Mouse (Mus musculus) brain, embryonic 14.5 days (tissue): Measurements from ENCODE around the gene Grip1. TPM values are rescaled to one million over a fixed set of nuclear protein-coding genes. Genes with fewer than 3 reads are reported as not detected.

ENCODE experiments used
- DNase-seq: peaks from one replicate; pipeline ENCODE4 v3.0.0-alpha.2; 2011; ENCODE audit warnings: low read depth
- CTCF ChIP-seq: fragments of 200-500 bp; IDR thresholded peaks from 2 replicates; pipeline ENCODE4 v1.5.1; 2012; ENCODE audit warnings: inconsistent platforms, mild to moderate bottlenecking, moderate library complexity, borderline replicate concordance; ENCODE audit not compliant: insufficient read depth, insufficient read length; ENCODE audit errors: extremely low read depth
- POLR2A ChIP-seq: fragments of 200-500 bp; IDR thresholded peaks from 2 replicates; pipeline ENCODE4 v1.6.1; 2012; ENCODE audit warnings: mild to moderate bottlenecking, inconsistent platforms, borderline replicate concordance; ENCODE audit not compliant: poor library complexity, insufficient read depth, insufficient read length, severe bottlenecking; ENCODE audit errors: extremely low read depth
- polyA plus RNA-seq: library from polyadenylated mRNA; depleted of rRNA; stranded (reverse); fragments of >200 nt; gene quantifications from 2 replicates; pipeline ENCODE4 v1.2.3, GENCODE M21; 2012

Grip1 gene
- polyA plus RNA-seq, 1 experiment, result 20.2 TPM

- no peak for DNase-seq
- no peak for TF ChIP-seq POLR2A
- TF ChIP-seq CTCF, result no peak
Measured at GRCm38 (mm10) chr10:119463345-119463744, 9.7 kb downstream of the Grip1 start.

- no peak for TF ChIP-seq CTCF
- TF ChIP-seq POLR2A, result no peak
- no peak for DNase-seq
Measured at GRCm38 (mm10) chr10:119463793-119464192, 10.2 kb downstream of the Grip1 start.

- DNase-seq, result no peak
- TF ChIP-seq POLR2A (no peak), CTCF (no peak)
Measured at GRCm38 (mm10) chr10:119467976-119468375, 14.3 kb downstream of the Grip1 start.

GRCm38 (mm10) chr10:119470096-119470495 lies 16.5 kb downstream of the Grip1 start:
- no peak for TF ChIP-seq CTCF
- TF ChIP-seq POLR2A, result no peak
- DNase-seq, result no peak

GRCm38 (mm10) chr10:119475166-119475565 lies 21.5 kb downstream of the Grip1 start:
- no peak for TF ChIP-seq POLR2A
- no peak for TF ChIP-seq CTCF
- no peak for DNase-seq

GRCm38 (mm10) chr10:119477661-119478060 lies 24.0 kb downstream of the Grip1 start:
- no peak for TF ChIP-seq CTCF
- no peak for TF ChIP-seq POLR2A
- no peak for DNase-seq

- DNase-seq, result no peak
- TF ChIP-seq CTCF, result no peak
- no peak for TF ChIP-seq POLR2A
Measured at GRCm38 (mm10) chr10:119483068-119483705, 29.6 kb downstream of the Grip1 start.

- peak; percentile 55 for DNase-seq
- TF ChIP-seq CTCF (no peak), POLR2A (no peak)
Measured at GRCm38 (mm10) chr10:119483766-119484165, 30.1 kb downstream of the Grip1 start.

- no peak for DNase-seq
- TF ChIP-seq CTCF (no peak), POLR2A (no peak)
Measured at GRCm38 (mm10) chr10:119486936-119487335, 33.3 kb downstream of the Grip1 start.

- TF ChIP-seq POLR2A (no peak), CTCF (no peak)
- no peak for DNase-seq
Measured at GRCm38 (mm10) chr10:119490831-119491230, 37.2 kb downstream of the Grip1 start.

- no peak for DNase-seq
- TF ChIP-seq CTCF, result no peak
- TF ChIP-seq POLR2A, result no peak
Measured at GRCm38 (mm10) chr10:119495317-119495716, 41.7 kb downstream of the Grip1 start.

GRCm38 (mm10) chr10:119496221-119496620 lies 42.6 kb downstream of the Grip1 start:
- no peak for TF ChIP-seq CTCF
- TF ChIP-seq POLR2A, result no peak
- DNase-seq, result peak; percentile 34

GRCm38 (mm10) chr10:119521686-119522085 lies 68.1 kb downstream of the Grip1 start:
- TF ChIP-seq POLR2A (no peak), CTCF (no peak)
- DNase-seq, result no peak

GRCm38 (mm10) chr10:119525730-119526129 lies 72.1 kb downstream of the Grip1 start:
- TF ChIP-seq POLR2A, result no peak
- no peak for TF ChIP-seq CTCF
- DNase-seq, result no peak
